Mouse (Mus musculus): ENCODE results near the gene Katnb1. TPM values are rescaled to one million over a fixed set of nuclear protein-coding genes. Genes with fewer than 3 reads are reported as not detected.
A peak's percentile ranks its signal among the peaks of the same experiment; 100 is the strongest.

The Katnb1 gene
- polyA plus RNA-seq (2016; fragmentation: Nextera tagmentation; extraction: Ambion mirVana) = 32.0 and 34.2 TPM in 2 replicates

GRCm38 (mm10) chr8:95080381-95081341, at the start of gene Katnb1:
TSS of gene Katnb1 (plus strand) at chr8:95081186.
- DNase-seq (ENCODE audit: low spot score) = peak; percentile 99
- no peaks in the 10 kb centered on the region for H3K9me3 ChIP-seq (replicated peaks)
- H3K4me1 ChIP-seq = peaks cover 23% of the 10 kb centered on the region
- no peaks in the 10 kb centered on the region for H3K27me3 ChIP-seq (ENCODE audit: low read depth, poor library complexity, severe bottlenecking)
- H3K4me3 ChIP-seq = peak within 1 kb of the TSS; percentile 92
- H3K36me3 ChIP-seq = peaks cover 29% of the 10 kb centered on the region
- WGBS = under 1% methylated on average over 47 of the region's 47 CpGs
- peak within 1 kb of the TSS; percentile 91 for H3K27ac ChIP-seq (replicated peaks)

- DNase-seq (ENCODE audit: low spot score) = no peak
- no peaks in the 10 kb centered on the region for H3K36me3 ChIP-seq
Observed at GRCm38 (mm10) chr8:95037106-95037925, 43.7 kb upstream of the Katnb1 start.

GRCm38 (mm10) chr8:95041883-95042784, 38.9 kb upstream of the Katnb1 start:
- H3K4me1 ChIP-seq = peaks cover 11% of the 10 kb centered on the region
- no peak for DNase-seq (ENCODE audit: low spot score)
- WGBS = 81% methylated on average over 6 of the region's 6 CpGs

More at GRCm38 (mm10) chr8:95037106-95037925, 43.7 kb upstream of the Katnb1 start:
- no peak overlapping the region for H3K4me3 ChIP-seq
- no peaks in the 10 kb centered on the region for H3K9me3 ChIP-seq (replicated peaks)
- WGBS = 77% methylated on average over 7 of the region's 7 CpGs
- H3K27me3 ChIP-seq (ENCODE audit: low read depth, poor library complexity, severe bottlenecking) = no peaks in the 10 kb centered on the region
- peaks cover 3% of the 10 kb centered on the region; the same call in 1 of the 2 replicates for H3K4me1 ChIP-seq
- H3K27ac ChIP-seq (replicated peaks) = no peak overlapping the region

GRCm38 (mm10) chr8:95044811-95045210, 36.2 kb upstream of the Katnb1 start:
- Histone ChIP-seq H3K4me1 (peaks cover 24% of the 10 kb centered on the region), H3K36me3 (no peaks in the 10 kb centered on the region), H3K9me3 (replicated peaks) (no peaks in the 10 kb centered on the region), H3K27me3 (ENCODE audit: low read depth, poor library complexity, severe bottlenecking) (no peaks in the 10 kb centered on the region), H3K27ac (replicated peaks) (no peak overlapping the region), H3K4me3 (no peak overlapping the region)
- WGBS = 68% methylated on average over 4 of the region's 4 CpGs
- DNase-seq (ENCODE audit: low spot score) = no peak

More at GRCm38 (mm10) chr8:95041883-95042784, 38.9 kb upstream of the Katnb1 start:
- H3K27me3 ChIP-seq (ENCODE audit: low read depth, poor library complexity, severe bottlenecking) = no peaks in the 10 kb centered on the region
- H3K36me3 ChIP-seq = no peaks in the 10 kb centered on the region
- no peak overlapping the region for H3K4me3 ChIP-seq
- H3K27ac ChIP-seq (replicated peaks) = no peak overlapping the region
- H3K9me3 ChIP-seq (replicated peaks) = no peaks in the 10 kb centered on the region

GRCm38 (mm10) chr8:95046982-95047381, 34.0 kb upstream of the Katnb1 start:
- H3K4me3 ChIP-seq = no peak overlapping the region
- H3K4me1 ChIP-seq = peaks cover 24% of the 10 kb centered on the region
- WGBS = 77% methylated on average over 3 of the region's 3 CpGs
- H3K27ac ChIP-seq (replicated peaks) = no peak overlapping the region
- H3K36me3 ChIP-seq = no peaks in the 10 kb centered on the region
- no peaks in the 10 kb centered on the region for H3K9me3 ChIP-seq (replicated peaks)
- H3K27me3 ChIP-seq (ENCODE audit: low read depth, poor library complexity, severe bottlenecking) = no peaks in the 10 kb centered on the region
- no peak for DNase-seq (ENCODE audit: low spot score)

GRCm38 (mm10) chr8:95047884-95048680, 32.9 kb upstream of the Katnb1 start:
- Histone ChIP-seq H3K4me3 (no peak overlapping the region), H3K27me3 (ENCODE audit: low read depth, poor library complexity, severe bottlenecking) (no peaks in the 10 kb centered on the region), H3K4me1 (peaks cover 24% of the 10 kb centered on the region), H3K36me3 (no peaks in the 10 kb centered on the region), H3K9me3 (replicated peaks) (no peaks in the 10 kb centered on the region), H3K27ac (replicated peaks) (peak overlapping the region; percentile 13; the same call in 1 of the 2 replicates)
- DNase-seq (ENCODE audit: low spot score) = no peak
- 78% methylated on average over 6 of the region's 6 CpGs for WGBS

GRCm38 (mm10) chr8:95049636-95050035, 31.4 kb upstream of the Katnb1 start:
- WGBS = 86% methylated on average over 2 of the region's 2 CpGs
- Histone ChIP-seq H3K27me3 (ENCODE audit: low read depth, poor library complexity, severe bottlenecking) (no peaks in the 10 kb centered on the region), H3K4me3 (no peak overlapping the region), H3K4me1 (peaks cover 22% of the 10 kb centered on the region), H3K9me3 (replicated peaks) (no peaks in the 10 kb centered on the region), H3K36me3 (no peaks in the 10 kb centered on the region), H3K27ac (replicated peaks) (no peak overlapping the region)
- no peak for DNase-seq (ENCODE audit: low spot score)

GRCm38 (mm10) chr8:95054438-95054837, 26.5 kb upstream of the Katnb1 start:
- Histone ChIP-seq H3K4me1 (peaks cover 5% of the 10 kb centered on the region; the same call in 1 of the 2 replicates), H3K9me3 (replicated peaks) (no peaks in the 10 kb centered on the region), H3K27ac (replicated peaks) (no peak overlapping the region), H3K36me3 (no peaks in the 10 kb centered on the region), H3K4me3 (no peak overlapping the region), H3K27me3 (ENCODE audit: low read depth, poor library complexity, severe bottlenecking) (no peaks in the 10 kb centered on the region)
- WGBS = 57% methylated on average over 6 of the region's 6 CpGs
- DNase-seq (ENCODE audit: low spot score) = no peak

GRCm38 (mm10) chr8:95054927-95055510, 26.0 kb upstream of the Katnb1 start, which contains the start of gene Drc7:
TSS of gene Drc7 (plus strand) at chr8:95055103.
- Histone ChIP-seq H3K27me3 (ENCODE audit: low read depth, poor library complexity, severe bottlenecking) (no peaks in the 10 kb centered on the region), H3K27ac (replicated peaks) (no peak within 1 kb of the TSS), H3K36me3 (no peaks in the 10 kb centered on the region), H3K4me3 (no peak within 1 kb of the TSS), H3K9me3 (replicated peaks) (no peaks in the 10 kb centered on the region), H3K4me1 (peaks cover 5% of the 10 kb centered on the region; the same call in 1 of the 2 replicates)
- 25% methylated on average over 2 of the region's 2 CpGs for WGBS
- no peak for DNase-seq (ENCODE audit: low spot score)

- Histone ChIP-seq H3K27me3 (ENCODE audit: low read depth, poor library complexity, severe bottlenecking) (no peaks in the 10 kb centered on the region), H3K27ac (replicated peaks) (no peak overlapping the region), H3K4me3 (no peak overlapping the region), H3K4me1 (peaks cover 5% of the 10 kb centered on the region; the same call in 1 of the 2 replicates), H3K36me3 (no peaks in the 10 kb centered on the region), H3K9me3 (replicated peaks) (no peaks in the 10 kb centered on the region)
- WGBS = 82% methylated on average over 5 of the region's 5 CpGs
- no peak for DNase-seq (ENCODE audit: low spot score)
Observed at GRCm38 (mm10) chr8:95056414-95056813, 24.6 kb upstream of the Katnb1 start.

GRCm38 (mm10) chr8:95058661-95059060, 22.3 kb upstream of the Katnb1 start:
- H3K27me3 ChIP-seq (ENCODE audit: low read depth, poor library complexity, severe bottlenecking) = no peaks in the 10 kb centered on the region
- H3K27ac ChIP-seq (replicated peaks) = no peak overlapping the region
- DNase-seq (ENCODE audit: low spot score) = no peak
- H3K4me1 ChIP-seq = peaks cover 5% of the 10 kb centered on the region; the same call in 1 of the 2 replicates
- no peaks in the 10 kb centered on the region for H3K9me3 ChIP-seq (replicated peaks)
- 92% methylated on average over 6 of the region's 6 CpGs for WGBS
- no peak overlapping the region for H3K4me3 ChIP-seq
- no peaks in the 10 kb centered on the region for H3K36me3 ChIP-seq
